Mouse (Mus musculus) limb, embryonic 10.5 days (tissue): ENCODE data around the gene A1cf. TPM values are rescaled to one million over a fixed set of nuclear protein-coding genes. Genes with fewer than 3 reads are reported as not detected.

Experiments used
- DNase-seq: peaks from one replicate; pipeline ENCODE4 v3.0.0-alpha.2; 2017; ENCODE audit warnings: low spot score
- H3K27ac ChIP-seq: fragments of 300-500 bp; sonication (generic); 2 replicates; pipeline ENCODE4 v1.5.1; 2016; ENCODE audit warnings: mild to moderate bottlenecking
- H3K27me3 ChIP-seq: fragments of 300-500 bp; sonication (generic); 2 replicates; pipeline ENCODE4 v1.6.1; 2016; ENCODE audit warnings: low read depth, mild to moderate bottlenecking; ENCODE audit not compliant: poor library complexity, severe bottlenecking
- H3K36me3 ChIP-seq: fragments of 300-500 bp; sonication (generic); 2 replicates; pipeline ENCODE4 v1.6.1; 2016; ENCODE audit warnings: mild to moderate bottlenecking, moderate library complexity
- H3K4me1 ChIP-seq: fragments of 300-500 bp; sonication (generic); 2 replicates; pipeline ENCODE4 v1.6.1; 2016
- H3K4me3 ChIP-seq: fragments of 300-500 bp; sonication (generic); 2 replicates; pipeline ENCODE4 v1.5.1; 2016; ENCODE audit warnings: mild to moderate bottlenecking, moderate library complexity
- H3K9me3 ChIP-seq: fragments of 300-500 bp; sonication (generic); replicated peaks from 2 replicates; pipeline ENCODE4 v1.6.1; 2016; ENCODE audit warnings: mild to moderate bottlenecking
- WGBS: fragments of 180-500 bp; shearing (Covaris S2); methylation state at CpG from one replicate; pipeline ENCODE4 v1.1.7; 2016; 5-methylcytosine and 5-hydroxymethylcytosine counted together
- polyA plus RNA-seq: library from polyadenylated mRNA; unstranded; fragments of >200 nt; fragmentation: Nextera tagmentation; extraction: Ambion mirVana; gene quantifications from 2 replicates; pipeline ENCODE4 v1.2.1, GENCODE M21; 2016

A1cf gene
- not detected in 2 replicates for polyA plus RNA-seq

DNA sequence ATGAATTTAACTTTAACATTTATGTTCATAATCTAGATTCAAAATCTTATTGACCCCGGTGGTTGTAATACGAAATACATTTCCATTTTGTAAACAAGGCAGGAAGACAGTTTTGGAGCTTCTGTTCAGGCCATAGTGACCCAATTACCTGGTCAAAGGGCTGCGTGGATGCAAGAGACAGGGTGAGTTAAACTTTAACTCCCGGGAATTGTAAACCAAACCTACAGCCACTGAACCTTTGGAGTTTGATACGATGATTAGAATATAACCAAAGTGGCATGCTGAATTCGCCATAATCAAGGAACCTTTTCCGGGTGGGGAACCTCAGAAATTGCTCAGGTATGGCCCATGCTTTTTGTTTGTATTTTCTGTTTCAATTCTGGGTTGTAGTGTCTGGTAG is at the start of gene A1cf:
Gene A1cf (plus strand): TSS at position 244 of the 400 bp plus-strand sequence.
- Histone ChIP-seq H3K36me3 (no peaks in the 10 kb centered on the region), H3K9me3 (no peaks in the 10 kb centered on the region), H3K27me3 (no peaks in the 10 kb centered on the region), H3K27ac (no peak within 1 kb of the TSS), H3K4me3 (no peak within 1 kb of the TSS), H3K4me1 (no peaks in the 10 kb centered on the region)
- 89% methylated on average over 7 of the region's 7 CpGs for WGBS
- DNase-seq = no peak

- H3K27ac ChIP-seq = no peak overlapping the region
- H3K27me3 ChIP-seq = no peaks in the 10 kb centered on the region
- no peaks in the 10 kb centered on the region for H3K9me3 ChIP-seq
- WGBS = 90% methylated on average over 5 of the region's 5 CpGs
- H3K4me1 ChIP-seq = no peaks in the 10 kb centered on the region
- DNase-seq = no peak
- H3K4me3 ChIP-seq = no peak overlapping the region
- H3K36me3 ChIP-seq = no peaks in the 10 kb centered on the region
These were observed 34.3 kb upstream of the A1cf start for GRCm38 (mm10) chr19:31834250-31834649.

DNA sequence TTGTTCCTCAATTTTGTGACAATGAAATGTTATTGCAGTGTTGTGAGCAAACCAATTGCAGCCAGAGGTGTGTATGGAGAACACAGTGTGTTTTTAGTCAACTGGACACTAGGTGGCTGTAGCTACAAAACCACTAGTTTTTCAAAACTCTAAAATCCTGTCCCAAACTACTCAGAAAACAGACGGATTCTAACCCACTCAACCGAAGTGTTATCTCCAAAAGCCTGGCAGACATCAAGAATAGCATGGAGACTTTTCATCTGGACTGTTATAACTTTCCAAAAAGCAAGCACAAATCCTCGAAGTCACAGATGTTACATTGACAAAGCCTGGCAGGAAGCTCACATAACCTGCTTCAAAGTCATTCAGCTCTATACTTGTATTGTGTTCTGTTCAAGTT is 6.7 kb upstream of the A1cf start:
- 72% methylated on average over 3 of the region's 3 CpGs for WGBS
- no peak for DNase-seq
- H3K27ac ChIP-seq = no peak overlapping the region
- no peak overlapping the region for H3K4me3 ChIP-seq
- H3K4me1 ChIP-seq = no peaks in the 10 kb centered on the region
- no peaks in the 10 kb centered on the region for H3K9me3 ChIP-seq
- H3K36me3 ChIP-seq = no peaks in the 10 kb centered on the region
- no peaks in the 10 kb centered on the region for H3K27me3 ChIP-seq

DNA sequence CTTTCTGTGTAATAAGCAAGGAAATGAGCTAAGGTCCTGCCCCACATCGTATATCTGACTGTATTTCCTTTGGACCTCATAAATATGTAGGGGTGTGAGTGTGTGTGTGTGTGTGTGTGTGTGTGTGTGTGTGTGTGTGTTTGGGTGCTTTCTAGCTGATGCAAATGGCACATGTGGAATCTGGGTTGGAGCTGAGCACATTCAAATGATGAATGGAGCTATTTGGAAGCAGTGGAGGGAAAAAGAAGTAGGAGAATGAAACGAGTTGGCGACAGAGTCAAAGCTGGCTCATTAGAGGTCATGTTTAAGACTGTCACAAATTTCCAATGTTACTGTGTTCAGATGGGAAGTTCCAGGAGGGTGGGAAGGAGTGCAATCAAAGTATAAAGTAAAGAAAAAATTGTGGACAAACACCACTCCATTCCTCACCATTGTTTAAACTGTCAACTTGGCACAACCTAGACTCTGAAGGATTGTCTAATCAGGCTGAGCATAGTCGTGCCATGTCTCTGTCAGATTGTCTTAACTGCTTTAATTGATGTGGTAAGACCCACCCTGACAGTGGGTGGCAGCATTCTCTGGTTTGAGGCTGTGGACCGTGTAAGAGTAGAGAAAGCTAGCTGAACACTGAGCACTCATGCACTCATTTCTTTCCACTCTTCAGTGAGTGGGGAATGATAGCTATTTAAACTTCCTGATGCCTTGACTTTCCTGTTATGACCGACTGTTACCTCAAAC is 5.9 kb upstream of the A1cf start:
- Histone ChIP-seq H3K4me3 (no peak overlapping the region), H3K36me3 (no peaks in the 10 kb centered on the region), H3K9me3 (no peaks in the 10 kb centered on the region), H3K27me3 (no peaks in the 10 kb centered on the region), H3K27ac (no peak overlapping the region), H3K4me1 (no peaks in the 10 kb centered on the region)
- no peak for DNase-seq
- 70% methylated on average over 6 of the region's 6 CpGs for WGBS

DNA sequence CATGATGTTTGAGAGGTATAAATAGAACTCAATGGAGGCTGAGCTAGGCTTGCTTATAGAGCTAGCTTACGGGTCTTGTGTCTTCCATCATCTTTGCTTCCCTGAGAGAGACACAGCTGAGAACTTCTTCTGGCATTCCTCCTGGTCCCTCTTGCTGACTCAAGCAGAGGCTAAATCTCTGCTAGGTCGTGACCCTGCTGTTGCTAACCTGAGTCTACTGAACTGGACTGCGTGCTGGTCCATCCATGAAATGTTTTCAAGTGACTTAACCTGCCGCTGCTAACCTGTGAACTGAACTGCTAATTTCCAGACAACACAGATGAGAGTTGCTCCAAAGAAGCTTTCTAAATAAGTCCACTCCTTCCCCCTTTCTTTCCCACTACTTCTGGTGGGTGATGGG is 3.1 kb upstream of the A1cf start:
- Histone ChIP-seq H3K36me3 (no peaks in the 10 kb centered on the region), H3K4me1 (no peaks in the 10 kb centered on the region), H3K27me3 (no peaks in the 10 kb centered on the region), H3K27ac (no peak overlapping the region), H3K9me3 (no peaks in the 10 kb centered on the region), H3K4me3 (no peak overlapping the region)
- 90% methylated on average over 4 of the region's 4 CpGs for WGBS
- DNase-seq = no peak

- no peak for DNase-seq
- no peaks in the 10 kb centered on the region for H3K27me3 ChIP-seq
- no peaks in the 10 kb centered on the region for H3K4me1 ChIP-seq
- WGBS = 90% methylated on average over 4 of the region's 4 CpGs
- H3K4me3 ChIP-seq = no peak overlapping the region
- no peaks in the 10 kb centered on the region for H3K9me3 ChIP-seq
- no peaks in the 10 kb centered on the region for H3K36me3 ChIP-seq
- H3K27ac ChIP-seq = no peak overlapping the region
These were observed 488 bp upstream of the A1cf start for GRCm38 (mm10) chr19:31868076-31868475.

GRCm38 (mm10) chr19:31868971-31869370 is 407 bp downstream of the A1cf start:
- Histone ChIP-seq H3K4me3 (no peak overlapping the region), H3K9me3 (no peaks in the 10 kb centered on the region), H3K27ac (no peak overlapping the region), H3K27me3 (no peaks in the 10 kb centered on the region), H3K36me3 (no peaks in the 10 kb centered on the region), H3K4me1 (no peaks in the 10 kb centered on the region)
- DNase-seq = no peak
- WGBS = 92% methylated on average over 6 of the region's 6 CpGs

GRCm38 (mm10) chr19:31871377-31871776 is 2.8 kb downstream of the A1cf start:
- no peaks in the 10 kb centered on the region for H3K4me1 ChIP-seq

DNA sequence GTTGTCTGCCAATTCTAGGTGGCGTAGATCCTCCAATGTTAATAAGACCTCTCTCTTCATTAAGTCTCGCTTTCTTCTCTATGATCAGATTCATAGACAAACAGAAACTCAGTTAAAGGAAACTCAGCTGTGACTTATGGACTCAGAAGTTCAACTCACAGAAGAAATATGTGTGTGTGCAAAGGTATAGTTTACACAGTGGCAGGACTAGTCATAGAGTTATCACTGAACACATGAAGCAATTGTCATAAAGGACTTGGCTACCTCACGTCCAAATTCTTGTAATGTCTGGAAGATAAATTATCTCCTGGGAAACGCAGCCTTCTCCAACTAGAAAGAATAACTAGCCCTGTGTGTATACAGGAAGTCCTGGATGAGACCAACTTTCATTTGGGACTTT is 9.4 kb downstream of the A1cf start:
- no peaks in the 10 kb centered on the region for H3K9me3 ChIP-seq
- WGBS = 81% methylated on average over 4 of the region's 4 CpGs

More at GRCm38 (mm10) chr19:31871377-31871776, 2.8 kb downstream of the A1cf start:
- no peaks in the 10 kb centered on the region for H3K36me3 ChIP-seq
- no peak overlapping the region for H3K27ac ChIP-seq
- no peak for DNase-seq
- no peaks in the 10 kb centered on the region for H3K27me3 ChIP-seq
- H3K4me3 ChIP-seq = no peak overlapping the region
- no peaks in the 10 kb centered on the region for H3K9me3 ChIP-seq
- 87% methylated on average over 2 of the region's 2 CpGs for WGBS

GRCm38 (mm10) chr19:31884594-31884993 is 16.0 kb downstream of the A1cf start:
- Histone ChIP-seq H3K4me3 (no peak overlapping the region), H3K27me3 (no peaks in the 10 kb centered on the region), H3K4me1 (no peaks in the 10 kb centered on the region), H3K27ac (no peak overlapping the region), H3K36me3 (no peaks in the 10 kb centered on the region), H3K9me3 (no peaks in the 10 kb centered on the region)
- DNase-seq = no peak
- 85% methylated on average over 4 of the region's 4 CpGs for WGBS

More for the DNA sequence above, 9.4 kb downstream of the A1cf start:
- H3K4me1 ChIP-seq = no peaks in the 10 kb centered on the region
- no peak for DNase-seq
- H3K27ac ChIP-seq = no peak overlapping the region
- H3K36me3 ChIP-seq = no peaks in the 10 kb centered on the region
- H3K4me3 ChIP-seq = no peak overlapping the region
- H3K27me3 ChIP-seq = no peaks in the 10 kb centered on the region

DNA sequence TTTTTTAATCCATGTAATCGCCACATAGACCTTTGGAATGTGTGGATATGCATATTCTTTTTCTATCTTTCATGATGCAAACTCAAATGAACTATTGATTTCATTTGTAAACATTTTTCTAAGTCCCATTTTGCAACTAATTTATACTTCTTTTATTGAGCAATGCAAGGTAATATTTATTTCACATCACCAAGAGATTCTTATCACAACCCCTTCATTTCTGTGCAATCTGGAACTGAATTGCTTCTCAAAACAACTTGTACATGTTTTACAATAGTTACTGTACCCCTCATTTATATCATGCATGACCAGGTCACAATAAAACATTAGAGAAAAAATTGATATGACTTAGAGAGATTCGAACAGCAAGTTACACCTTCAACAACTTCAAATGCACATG is 18.7 kb downstream of the A1cf start:
- H3K36me3 ChIP-seq = no peaks in the 10 kb centered on the region
- WGBS = 96% methylated on average over 2 of the region's 2 CpGs
- H3K9me3 ChIP-seq = no peaks in the 10 kb centered on the region
- H3K27me3 ChIP-seq = no peaks in the 10 kb centered on the region
- H3K4me3 ChIP-seq = no peak overlapping the region
- no peak for DNase-seq
- no peaks in the 10 kb centered on the region for H3K4me1 ChIP-seq
- no peak overlapping the region for H3K27ac ChIP-seq

- H3K4me3 ChIP-seq = no peak overlapping the region
- no peaks in the 10 kb centered on the region for H3K4me1 ChIP-seq
- 78% methylated on average over 4 of the region's 4 CpGs for WGBS
- no peaks in the 10 kb centered on the region for H3K36me3 ChIP-seq
- H3K9me3 ChIP-seq = no peaks in the 10 kb centered on the region
- no peak for DNase-seq
- no peaks in the 10 kb centered on the region for H3K27me3 ChIP-seq
- no peak overlapping the region for H3K27ac ChIP-seq
These were observed 21.4 kb downstream of the A1cf start for GRCm38 (mm10) chr19:31889988-31890387.

- no peak overlapping the region for H3K4me3 ChIP-seq
- no peak for DNase-seq
- H3K27me3 ChIP-seq = no peaks in the 10 kb centered on the region
- no peak overlapping the region for H3K27ac ChIP-seq
- H3K4me1 ChIP-seq = no peaks in the 10 kb centered on the region
- H3K9me3 ChIP-seq = no peaks in the 10 kb centered on the region
- no peaks in the 10 kb centered on the region for H3K36me3 ChIP-seq
- WGBS = 88% methylated on average over 6 of the region's 6 CpGs
These were observed 22.7 kb downstream of the A1cf start for GRCm38 (mm10) chr19:31891001-31891893.
